Mouse (Mus musculus): ENCODE measurements around the gene Bok. TPM values are rescaled to one million over a fixed set of nuclear protein-coding genes. Genes with fewer than 3 reads are reported as not detected.

The Bok gene
- polyA plus RNA-seq, 1 experiment from 2014 or later: 53.0 TPM

- peak overlapping the region; percentile 71 for H3K4me3 ChIP-seq (ENCODE audit: low read length)
- 0 out of 2 replicates have a peak, but pooled peaks cover 3% of the 10 kb centered on the region for H3K27me3 ChIP-seq (replicated peaks; ENCODE audit: control insufficient read depth, insufficient read depth, low read length)
- H3K36me3 ChIP-seq (ENCODE audit: control insufficient read depth, insufficient read depth, low read length): no peaks in the 10 kb centered on the region
- 64% methylated on average over 3 of the region's 3 CpGs for WGBS
- H3K9me3 ChIP-seq (ENCODE audit: control insufficient read depth, low read length): no peaks in the 10 kb centered on the region
- H3K4me1 ChIP-seq (ENCODE audit: control insufficient read depth, insufficient read depth, low read length): peaks cover 14% of the 10 kb centered on the region
- peak overlapping the region; percentile 19; the same call in 1 of the 2 replicates for H3K27ac ChIP-seq (ENCODE audit: low read length)
- H3K4me2 ChIP-seq (ENCODE audit: low read depth, low read length): peak overlapping the region; percentile 93
- ATAC-seq: no peak
- peak overlapping the region; percentile 80 for H3K9ac ChIP-seq (ENCODE audit: low read depth, low read length)
Measured at GRCm38 (mm10) chr1:93686961-93687320, 1.5 kb downstream of the Bok start.

- Histone ChIP-seq H3K27ac (ENCODE audit: low read length) (no peak overlapping the region), H3K36me3 (ENCODE audit: control insufficient read depth, insufficient read depth, low read length) (no peaks in the 10 kb centered on the region), H3K9ac (ENCODE audit: low read depth, low read length) (no peak overlapping the region), H3K4me1 (ENCODE audit: control insufficient read depth, insufficient read depth, low read length) (peaks cover 14% of the 10 kb centered on the region), H3K27me3 (replicated peaks; ENCODE audit: control insufficient read depth, insufficient read depth, low read length) (0 out of 2 replicates have a peak, but pooled peaks cover 3% of the 10 kb centered on the region), H3K4me2 (ENCODE audit: low read depth, low read length) (no peak overlapping the region), H3K9me3 (ENCODE audit: control insufficient read depth, low read length) (no peaks in the 10 kb centered on the region), H3K4me3 (ENCODE audit: low read length) (no peak overlapping the region)
- no peak for ATAC-seq
- WGBS: 73% methylated on average over 8 of the region's 8 CpGs
Measured at GRCm38 (mm10) chr1:93688154-93688553, 2.7 kb downstream of the Bok start.

GRCm38 (mm10) chr1:93689901-93690496 lies 4.5 kb downstream of the Bok start:
- H3K9ac ChIP-seq (ENCODE audit: low read depth, low read length): no peak overlapping the region
- no peak for ATAC-seq
- WGBS: 83% methylated on average over 7 of the region's 7 CpGs

GRCm38 (mm10) chr1:93691106-93691505 lies 5.6 kb downstream of the Bok start:
- WGBS: 96% methylated on average over 8 of the region's 8 CpGs
- H3K9me3 ChIP-seq (ENCODE audit: control insufficient read depth, low read length): no peaks in the 10 kb centered on the region
- ATAC-seq: no peak

More at GRCm38 (mm10) chr1:93689901-93690496, 4.5 kb downstream of the Bok start:
- Histone ChIP-seq H3K9me3 (ENCODE audit: control insufficient read depth, low read length) (no peaks in the 10 kb centered on the region), H3K36me3 (ENCODE audit: control insufficient read depth, insufficient read depth, low read length) (no peaks in the 10 kb centered on the region), H3K4me1 (ENCODE audit: control insufficient read depth, insufficient read depth, low read length) (peaks cover 19% of the 10 kb centered on the region), H3K4me2 (ENCODE audit: low read depth, low read length) (no peak overlapping the region), H3K4me3 (ENCODE audit: low read length) (no peak overlapping the region), H3K27me3 (replicated peaks; ENCODE audit: control insufficient read depth, insufficient read depth, low read length) (no peaks in the 10 kb centered on the region), H3K27ac (ENCODE audit: low read length) (no peak overlapping the region)

GRCm38 (mm10) chr1:93691786-93692357 lies 6.4 kb downstream of the Bok start:
- peak; percentile 47 for ATAC-seq
- H3K4me1 ChIP-seq (ENCODE audit: control insufficient read depth, insufficient read depth, low read length): peaks cover 11% of the 10 kb centered on the region
- no peaks in the 10 kb centered on the region for H3K36me3 ChIP-seq (ENCODE audit: control insufficient read depth, insufficient read depth, low read length)
- no peak overlapping the region for H3K4me2 ChIP-seq (ENCODE audit: low read depth, low read length)
- peak overlapping the region; percentile 16; the same call in 1 of the 2 replicates for H3K27ac ChIP-seq (ENCODE audit: low read length)
- H3K9ac ChIP-seq (ENCODE audit: low read depth, low read length): no peak overlapping the region
- H3K27me3 ChIP-seq (replicated peaks; ENCODE audit: control insufficient read depth, insufficient read depth, low read length): no peaks in the 10 kb centered on the region
- no peak overlapping the region for H3K4me3 ChIP-seq (ENCODE audit: low read length)
- H3K9me3 ChIP-seq (ENCODE audit: control insufficient read depth, low read length): no peaks in the 10 kb centered on the region
- WGBS: 67% methylated on average over 10 of the region's 10 CpGs

More at GRCm38 (mm10) chr1:93691106-93691505, 5.6 kb downstream of the Bok start:
- Histone ChIP-seq H3K4me3 (ENCODE audit: low read length) (no peak overlapping the region), H3K4me2 (ENCODE audit: low read depth, low read length) (no peak overlapping the region), H3K27ac (ENCODE audit: low read length) (no peak overlapping the region), H3K4me1 (ENCODE audit: control insufficient read depth, insufficient read depth, low read length) (peaks cover 19% of the 10 kb centered on the region), H3K27me3 (replicated peaks; ENCODE audit: control insufficient read depth, insufficient read depth, low read length) (no peaks in the 10 kb centered on the region), H3K36me3 (ENCODE audit: control insufficient read depth, insufficient read depth, low read length) (no peaks in the 10 kb centered on the region), H3K9ac (ENCODE audit: low read depth, low read length) (no peak overlapping the region)

GRCm38 (mm10) chr1:93692773-93693172 lies 7.3 kb downstream of the Bok start:
- no peaks in the 10 kb centered on the region for H3K9me3 ChIP-seq (ENCODE audit: control insufficient read depth, low read length)
- WGBS: 80% methylated on average over 9 of the region's 9 CpGs
- no peaks in the 10 kb centered on the region for H3K36me3 ChIP-seq (ENCODE audit: control insufficient read depth, insufficient read depth, low read length)
- peaks cover 7% of the 10 kb centered on the region; the same call in 1 of the 2 replicates for H3K4me1 ChIP-seq (ENCODE audit: control insufficient read depth, insufficient read depth, low read length)
- no peaks in the 10 kb centered on the region for H3K27me3 ChIP-seq (replicated peaks; ENCODE audit: control insufficient read depth, insufficient read depth, low read length)
- H3K4me2 ChIP-seq (ENCODE audit: low read depth, low read length): no peak overlapping the region
- peak overlapping the region; percentile 57 for H3K27ac ChIP-seq (ENCODE audit: low read length)
- ATAC-seq: peak; percentile 49
- H3K9ac ChIP-seq (ENCODE audit: low read depth, low read length): no peak overlapping the region
- no peak overlapping the region for H3K4me3 ChIP-seq (ENCODE audit: low read length)

- Histone ChIP-seq H3K4me1 (ENCODE audit: control insufficient read depth, insufficient read depth, low read length) (peaks cover 7% of the 10 kb centered on the region; the same call in 1 of the 2 replicates), H3K36me3 (ENCODE audit: control insufficient read depth, insufficient read depth, low read length) (no peaks in the 10 kb centered on the region), H3K27me3 (replicated peaks; ENCODE audit: control insufficient read depth, insufficient read depth, low read length) (no peaks in the 10 kb centered on the region), H3K9ac (ENCODE audit: low read depth, low read length) (no peak overlapping the region), H3K4me2 (ENCODE audit: low read depth, low read length) (no peak overlapping the region), H3K9me3 (ENCODE audit: control insufficient read depth, low read length) (no peaks in the 10 kb centered on the region), H3K4me3 (ENCODE audit: low read length) (no peak overlapping the region), H3K27ac (ENCODE audit: low read length) (peak overlapping the region; percentile 53)
- ATAC-seq: peak; percentile 64
- WGBS: 66% methylated on average over 3 of the region's 3 CpGs
Measured at GRCm38 (mm10) chr1:93693502-93693901, 8.0 kb downstream of the Bok start.

- 0 out of 2 replicates have a peak, but pooled peaks have one; percentile 24 for ATAC-seq
- no peaks in the 10 kb centered on the region for H3K27me3 ChIP-seq (replicated peaks; ENCODE audit: control insufficient read depth, insufficient read depth, low read length)
- no peaks in the 10 kb centered on the region for H3K36me3 ChIP-seq (ENCODE audit: control insufficient read depth, insufficient read depth, low read length)
- H3K4me3 ChIP-seq (ENCODE audit: low read length): no peak overlapping the region
- H3K27ac ChIP-seq (ENCODE audit: low read length): peak overlapping the region; percentile 53
- H3K4me2 ChIP-seq (ENCODE audit: low read depth, low read length): no peak overlapping the region
- H3K9ac ChIP-seq (ENCODE audit: low read depth, low read length): no peak overlapping the region
- 94% methylated on average over 10 of the region's 10 CpGs for WGBS
- peaks cover 7% of the 10 kb centered on the region; the same call in 1 of the 2 replicates for H3K4me1 ChIP-seq (ENCODE audit: control insufficient read depth, insufficient read depth, low read length)
- H3K9me3 ChIP-seq (ENCODE audit: control insufficient read depth, low read length): no peaks in the 10 kb centered on the region
Measured at GRCm38 (mm10) chr1:93693943-93694342, 8.5 kb downstream of the Bok start.

- 75% methylated on average over 6 of the region's 6 CpGs for WGBS
- Histone ChIP-seq H3K4me2 (ENCODE audit: low read depth, low read length) (no peak overlapping the region), H3K9me3 (ENCODE audit: control insufficient read depth, low read length) (no peaks in the 10 kb centered on the region), H3K36me3 (ENCODE audit: control insufficient read depth, insufficient read depth, low read length) (no peaks in the 10 kb centered on the region), H3K9ac (ENCODE audit: low read depth, low read length) (no peak overlapping the region), H3K27me3 (replicated peaks; ENCODE audit: control insufficient read depth, insufficient read depth, low read length) (no peaks in the 10 kb centered on the region), H3K4me1 (ENCODE audit: control insufficient read depth, insufficient read depth, low read length) (peaks cover 7% of the 10 kb centered on the region; the same call in 1 of the 2 replicates), H3K27ac (ENCODE audit: low read length) (no peak overlapping the region), H3K4me3 (ENCODE audit: low read length) (no peak overlapping the region)
- ATAC-seq: no peak
Measured at GRCm38 (mm10) chr1:93694966-93695365, 9.5 kb downstream of the Bok start.

All from intestine, embryonic 16.5 days (tissue).